Mouse (Mus musculus): ENCODE measurements at regions not wholly inside any gene's neighbourhood (a gene's known extent, or its start where the extent isn't known, plus 50 kb on each side); places are given as distances from the start of the nearest gene placed in this dataset.
A peak's percentile ranks its signal among the peaks of the same experiment; 100 is the strongest.

DNA sequence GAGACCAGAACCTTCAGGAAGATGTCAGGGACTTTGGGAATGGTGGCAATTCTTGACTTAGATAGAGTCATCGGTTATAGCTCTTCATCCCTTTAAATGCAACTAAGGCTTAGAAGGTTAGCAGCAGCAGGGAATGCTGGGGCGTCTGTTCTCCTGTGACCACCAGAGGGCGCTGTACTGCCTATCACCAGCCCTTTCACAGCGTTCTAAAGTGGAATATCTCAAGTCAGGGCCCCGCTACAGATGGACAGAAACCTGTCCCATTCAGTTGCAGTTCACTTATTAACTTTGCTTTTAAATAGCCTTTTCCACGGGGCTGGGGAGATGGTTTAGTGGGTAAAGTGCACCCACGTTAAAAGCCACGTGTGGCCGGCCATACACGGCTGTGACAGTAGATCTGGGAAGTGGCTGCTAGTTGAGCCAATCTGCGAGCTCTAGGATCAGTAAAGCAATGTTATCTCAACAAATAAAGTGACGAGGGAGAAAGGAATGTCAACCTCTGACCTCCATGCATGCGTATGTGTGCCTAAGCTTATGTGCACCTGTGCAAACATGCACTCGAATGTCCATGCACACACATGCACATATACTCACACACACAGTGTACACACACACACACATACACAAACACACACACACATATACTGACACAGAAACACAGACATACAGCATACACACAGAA lies 104.3 kb downstream of the Fam168b start:
- ATAC-seq (ENCODE audit: insufficient number of reproducible peaks, low FRiP score, low TSS enrichment): peak; percentile 64

DNA sequence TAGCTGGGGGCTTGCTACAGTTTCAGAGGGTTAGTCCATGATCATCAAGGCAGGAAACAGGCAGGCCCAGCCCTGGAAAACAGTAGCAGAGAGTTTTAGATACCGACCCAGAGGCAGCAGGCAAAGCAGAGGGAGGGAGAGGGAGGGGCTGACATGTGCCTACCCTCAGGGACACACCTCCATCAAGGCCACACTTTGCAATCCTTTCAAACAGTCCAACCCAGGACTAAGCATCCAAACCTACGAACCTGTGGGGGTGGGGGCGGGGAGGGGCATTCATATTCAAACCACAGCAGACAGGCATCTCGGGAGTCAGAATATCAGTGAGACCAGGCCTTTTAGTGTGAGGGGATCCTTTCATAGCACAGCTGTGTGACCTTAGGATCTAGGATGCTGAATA lies 103.2 kb downstream of the Fam168b start:
- ATAC-seq (ENCODE audit: insufficient number of reproducible peaks, low FRiP score, low TSS enrichment): no peak

DNA sequence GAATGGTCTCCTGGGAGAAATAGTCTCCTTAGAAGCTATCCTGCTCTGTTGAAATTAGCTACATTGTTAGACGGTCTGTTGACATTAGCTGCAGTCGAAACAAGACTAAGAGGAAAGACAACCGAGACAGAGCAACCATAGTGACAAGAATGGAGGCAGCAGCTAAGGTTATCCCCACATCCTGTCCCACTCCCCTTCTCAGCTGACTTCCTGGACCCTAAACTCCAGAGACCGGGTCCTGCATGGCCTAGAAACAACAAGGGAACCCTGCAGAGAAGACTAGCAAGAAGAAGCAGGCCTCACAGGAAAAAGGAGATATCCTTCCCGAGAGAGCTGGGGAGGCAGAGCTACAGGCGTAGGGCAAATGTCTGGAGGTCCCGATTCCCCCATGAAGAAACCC lies 102.0 kb downstream of the Fam168b start:
- no peak for ATAC-seq (ENCODE audit: insufficient number of reproducible peaks, low FRiP score, low TSS enrichment)

DNA sequence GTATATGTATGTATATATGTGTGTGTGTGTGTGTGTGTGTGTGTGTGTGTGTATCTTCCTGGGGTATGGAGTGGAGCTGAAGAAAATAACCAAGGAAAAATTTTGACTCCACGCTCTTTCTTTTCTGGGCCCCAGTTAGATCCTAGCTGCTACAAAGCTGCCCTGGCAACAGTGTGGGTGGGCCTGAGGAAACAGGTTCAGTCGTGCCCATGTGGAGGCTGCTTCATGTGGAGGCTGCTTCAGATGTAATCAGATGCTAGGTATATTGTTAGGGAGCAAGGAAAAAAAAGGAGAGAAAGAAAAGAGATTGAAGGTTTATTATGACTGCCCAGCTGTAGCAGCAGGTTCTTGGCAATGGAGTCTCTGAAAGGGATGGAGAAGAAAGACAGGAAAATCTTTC lies 100.6 kb downstream of the Fam168b start:
- no peak for ATAC-seq (ENCODE audit: insufficient number of reproducible peaks, low FRiP score, low TSS enrichment)

DNA sequence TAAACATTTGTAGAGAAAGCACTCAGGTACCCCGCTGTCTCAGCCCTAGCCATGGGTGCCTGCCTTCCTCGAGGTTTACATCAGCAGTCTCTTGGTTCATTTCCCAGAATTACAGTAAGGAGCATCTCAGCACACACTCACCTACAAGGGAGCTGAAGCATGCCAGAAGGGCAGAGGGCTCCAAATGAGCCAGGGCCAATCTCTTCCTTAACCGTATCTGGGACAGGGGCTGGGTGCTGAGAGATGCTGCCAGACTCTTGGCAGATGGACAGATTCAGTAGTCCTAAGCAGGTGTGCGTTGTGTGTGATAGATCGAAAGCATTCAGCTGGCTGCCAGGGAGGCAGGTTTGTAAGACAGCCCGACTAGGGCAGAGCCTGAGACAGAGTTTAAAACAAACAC lies 97.0 kb downstream of the Fam168b start:
- no peak for ATAC-seq (ENCODE audit: insufficient number of reproducible peaks, low FRiP score, low TSS enrichment)

DNA sequence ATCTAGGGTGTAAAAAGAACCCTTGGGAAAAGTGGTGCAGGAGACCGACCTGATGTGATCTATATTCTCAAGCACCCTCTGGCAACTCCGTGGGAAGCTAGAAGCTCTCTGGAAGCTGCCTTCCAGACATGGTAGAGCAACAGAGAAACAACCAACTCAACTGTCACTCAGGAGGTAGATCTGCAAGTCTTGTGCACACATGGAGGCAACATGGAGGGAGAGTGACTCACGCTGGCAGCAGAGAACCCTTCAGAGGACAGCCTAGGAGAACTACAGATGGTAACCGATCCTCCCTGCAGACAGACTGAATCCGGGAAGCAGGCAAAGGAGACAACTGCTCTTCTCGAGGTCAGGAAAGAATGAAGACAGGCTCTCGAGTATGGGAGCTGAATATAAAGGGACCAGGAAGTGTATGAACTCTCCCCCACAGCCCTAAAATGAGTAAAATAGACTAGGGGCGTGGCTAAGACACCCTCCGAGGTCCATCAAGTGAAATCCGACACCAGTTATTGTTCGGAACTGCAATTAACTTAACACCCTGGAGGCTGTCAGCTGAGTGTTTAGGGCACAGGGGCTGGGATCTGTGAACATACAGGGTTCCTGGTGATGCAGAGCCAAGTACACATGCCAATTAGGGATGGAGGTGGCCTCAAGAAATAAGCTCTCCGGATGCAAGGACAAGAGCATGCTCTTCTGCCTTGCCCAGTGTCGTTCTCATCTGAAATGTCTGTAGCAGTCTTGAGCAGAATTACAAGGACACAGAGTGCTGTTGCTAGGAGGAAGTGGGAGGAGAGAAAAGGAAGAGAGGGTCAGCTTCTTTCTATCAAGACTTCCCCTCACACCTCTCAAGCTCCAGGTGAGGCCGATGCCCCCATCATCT lies 93.5 kb downstream of the Fam168b start:
- no peak for ATAC-seq (ENCODE audit: insufficient number of reproducible peaks, low FRiP score, low TSS enrichment)

DNA sequence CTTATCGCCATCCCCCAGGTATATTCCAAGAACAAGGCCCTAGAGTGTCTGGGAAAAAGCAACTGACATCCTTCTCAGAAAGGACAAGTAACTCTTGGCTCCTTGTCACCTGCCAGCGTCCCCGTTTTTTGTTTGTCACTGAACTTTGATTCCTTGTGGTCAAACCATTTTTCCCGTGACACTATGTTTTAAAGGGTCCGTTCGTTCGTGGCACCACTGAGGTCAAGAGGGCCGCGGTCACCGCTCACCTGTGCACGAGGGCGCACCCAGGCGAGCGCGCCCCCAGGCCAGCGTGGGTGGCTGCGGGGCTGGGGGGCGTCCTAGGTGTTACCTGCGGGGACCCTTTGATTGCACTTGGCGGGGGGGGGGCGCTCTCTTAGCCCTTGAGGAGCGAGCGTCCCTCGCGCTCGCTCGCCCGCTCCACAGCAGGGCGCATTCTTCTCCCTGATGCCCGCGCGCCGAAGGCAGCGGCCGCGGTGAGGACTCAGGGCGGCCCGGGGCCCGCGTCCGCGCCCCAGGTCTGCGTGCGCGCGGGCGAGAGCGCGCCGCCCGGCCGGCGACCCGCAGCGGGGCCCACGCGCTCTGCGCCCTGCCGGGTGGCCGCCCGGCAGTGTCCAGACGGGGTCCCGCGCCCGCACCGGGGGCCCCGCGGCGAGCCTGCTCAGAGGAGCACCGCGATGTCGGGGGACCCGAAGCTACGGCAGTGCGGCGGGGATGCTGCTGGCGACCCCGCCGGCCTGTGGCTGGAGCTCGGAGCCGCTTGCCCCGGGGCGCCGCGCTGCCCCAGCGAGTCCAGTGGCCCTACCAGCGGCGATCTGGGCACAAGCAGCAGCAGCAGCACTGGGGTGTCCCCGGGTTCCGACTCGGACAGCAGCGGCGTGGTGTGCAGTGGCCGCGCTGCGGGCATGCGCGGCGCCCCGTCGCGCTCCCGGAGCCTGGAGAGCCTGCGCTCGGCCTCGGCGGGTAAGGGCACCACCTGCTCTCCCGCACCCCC lies 92.5 kb downstream of the Fam168b start:
- peak; percentile 59 for ATAC-seq (ENCODE audit: insufficient number of reproducible peaks, low FRiP score, low TSS enrichment)

DNA sequence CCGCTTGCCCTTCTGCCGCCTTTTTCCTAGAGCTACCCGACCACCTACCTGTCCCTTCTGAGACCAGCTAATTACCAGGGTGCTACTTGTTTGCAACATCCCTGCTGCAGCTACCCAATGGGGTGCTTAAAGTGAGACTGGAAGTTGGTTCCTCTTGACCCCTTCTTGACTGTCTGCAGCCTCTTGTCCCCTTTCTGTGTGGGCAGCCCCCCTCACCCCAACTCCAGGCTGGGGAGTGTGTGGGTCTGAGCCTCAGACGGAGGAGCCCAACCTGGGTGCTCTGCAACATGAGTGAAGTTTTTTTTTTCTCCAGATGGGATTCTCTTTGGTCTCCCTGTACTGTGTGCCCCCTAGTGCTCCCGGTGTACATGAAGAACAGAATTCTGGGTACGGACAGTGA lies 91.7 kb downstream of the Fam168b start:
- no peak for ATAC-seq (ENCODE audit: insufficient number of reproducible peaks, low FRiP score, low TSS enrichment)

DNA sequence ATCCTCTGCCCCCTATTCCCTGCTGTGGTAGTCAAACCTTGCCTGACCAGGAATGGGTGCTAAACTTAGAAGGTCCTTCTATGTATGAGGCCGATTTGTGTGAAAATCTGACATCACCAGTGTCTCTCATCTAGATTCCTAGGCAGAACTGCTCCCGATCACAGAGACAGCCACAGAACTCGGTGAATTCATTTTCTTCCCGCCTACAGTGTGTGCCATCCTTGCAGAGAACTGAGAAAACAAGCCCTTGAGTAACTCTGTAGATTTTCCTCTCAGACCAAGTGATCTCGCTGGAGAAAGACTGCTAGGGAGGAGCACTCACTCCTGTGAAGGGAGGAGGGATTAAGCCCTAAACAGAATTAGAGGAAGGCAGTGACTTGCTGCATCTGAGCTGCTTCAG lies 89.3 kb downstream of the Fam168b start:
- ATAC-seq (ENCODE audit: insufficient number of reproducible peaks, low FRiP score, low TSS enrichment): no peak

DNA sequence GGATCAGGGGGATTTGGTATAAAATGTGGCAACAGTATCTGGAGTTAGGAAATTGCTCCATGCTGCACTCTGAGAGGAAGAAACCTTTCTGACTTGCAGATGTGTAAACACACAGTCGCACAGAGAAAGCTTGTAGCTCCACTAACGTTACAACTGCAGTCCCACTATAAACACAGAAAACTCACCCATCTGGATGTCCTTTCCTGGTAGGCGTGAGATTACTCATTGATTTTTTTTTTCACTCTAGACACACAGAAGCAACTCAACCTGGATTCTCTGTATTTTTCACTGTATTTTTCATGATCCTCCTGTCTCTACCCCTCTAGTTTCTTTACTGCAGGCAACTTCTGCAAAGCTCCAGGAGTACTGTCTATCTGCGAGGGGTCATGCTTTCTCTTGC lies 82.3 kb downstream of the Fam168b start:
- no peak for ATAC-seq (ENCODE audit: insufficient number of reproducible peaks, low FRiP score, low TSS enrichment)

DNA sequence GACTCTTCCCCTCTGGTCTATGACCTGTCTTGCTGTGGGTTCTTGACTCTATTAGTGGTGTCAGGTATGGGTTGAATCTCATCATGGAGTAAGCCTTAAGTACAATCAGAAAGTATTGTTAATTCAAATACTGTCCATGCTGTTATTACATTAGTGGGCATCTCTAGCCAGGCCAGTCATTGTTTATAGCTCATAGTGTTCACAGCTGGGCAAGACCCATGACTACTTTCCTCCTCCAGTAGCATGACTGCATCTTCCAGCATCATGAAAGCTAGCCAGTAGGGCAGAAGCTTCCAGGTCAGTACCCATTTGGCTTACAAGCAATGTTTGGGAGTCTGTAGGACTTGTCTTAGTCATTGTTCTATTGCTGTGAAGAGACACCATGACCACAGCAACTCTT lies 81.4 kb downstream of the Fam168b start:
- no peak for ATAC-seq (ENCODE audit: insufficient number of reproducible peaks, low FRiP score, low TSS enrichment)

DNA sequence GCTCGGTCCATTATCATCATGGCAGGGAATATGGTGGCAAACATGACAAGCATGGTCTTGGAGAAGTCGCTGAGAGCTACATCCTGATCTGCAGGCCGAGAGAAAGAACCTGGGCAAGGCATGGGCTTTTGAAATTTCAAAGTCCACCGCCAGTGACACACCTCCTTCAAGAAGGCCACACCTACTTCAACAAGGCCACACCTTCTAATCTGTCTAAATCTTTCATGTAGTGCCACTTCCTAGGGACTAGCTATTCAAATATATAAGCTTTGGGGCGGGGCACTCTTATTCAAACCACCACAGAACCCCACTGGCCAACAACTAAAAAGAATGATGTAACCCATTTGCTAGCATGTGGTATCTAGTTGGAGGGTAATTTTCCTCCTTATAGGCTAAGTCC lies 81.0 kb downstream of the Fam168b start:
- ATAC-seq (ENCODE audit: insufficient number of reproducible peaks, low FRiP score, low TSS enrichment): no peak
